Mouse (Mus musculus) thymus, adult 2 months (tissue): Measurements from ENCODE around the gene Haao.

Experiments
- CTCF ChIP-seq: fragments of 200-500 bp; IDR thresholded peaks from 2 replicates; pipeline ENCODE4 v1.5.1; 2012; ENCODE audit warnings: mild to moderate bottlenecking, control low read depth, low read length, moderate library complexity, borderline replicate concordance; ENCODE audit not compliant: control insufficient read depth, poor library complexity, insufficient read depth; ENCODE audit errors: extremely low read depth
- POLR2A ChIP-seq: fragments of 200-500 bp; IDR thresholded peaks from 2 replicates; pipeline ENCODE4 v1.6.1; 2012; ENCODE audit warnings: mild to moderate bottlenecking, low read length, control low read depth, moderate library complexity; ENCODE audit not compliant: control insufficient read depth, poor library complexity, insufficient read depth; ENCODE audit errors: extremely low read depth

- no peak for TF ChIP-seq POLR2A
- no peak for TF ChIP-seq CTCF
Observed at GRCm38 (mm10) chr17:83850864-83851263, 3.1 kb upstream of the Haao start.
